Mouse (Mus musculus): ENCODE measurements around the gene Rab2b. TPM values are rescaled to one million over a fixed set of nuclear protein-coding genes. Genes with fewer than 3 reads are reported as not detected.

The Rab2b gene
- polyA plus RNA-seq (2014; fragmentation: Nextera tagmentation; extraction: Ambion mirVana): 24.8 and 29.1 TPM in 2 replicates

DNA sequence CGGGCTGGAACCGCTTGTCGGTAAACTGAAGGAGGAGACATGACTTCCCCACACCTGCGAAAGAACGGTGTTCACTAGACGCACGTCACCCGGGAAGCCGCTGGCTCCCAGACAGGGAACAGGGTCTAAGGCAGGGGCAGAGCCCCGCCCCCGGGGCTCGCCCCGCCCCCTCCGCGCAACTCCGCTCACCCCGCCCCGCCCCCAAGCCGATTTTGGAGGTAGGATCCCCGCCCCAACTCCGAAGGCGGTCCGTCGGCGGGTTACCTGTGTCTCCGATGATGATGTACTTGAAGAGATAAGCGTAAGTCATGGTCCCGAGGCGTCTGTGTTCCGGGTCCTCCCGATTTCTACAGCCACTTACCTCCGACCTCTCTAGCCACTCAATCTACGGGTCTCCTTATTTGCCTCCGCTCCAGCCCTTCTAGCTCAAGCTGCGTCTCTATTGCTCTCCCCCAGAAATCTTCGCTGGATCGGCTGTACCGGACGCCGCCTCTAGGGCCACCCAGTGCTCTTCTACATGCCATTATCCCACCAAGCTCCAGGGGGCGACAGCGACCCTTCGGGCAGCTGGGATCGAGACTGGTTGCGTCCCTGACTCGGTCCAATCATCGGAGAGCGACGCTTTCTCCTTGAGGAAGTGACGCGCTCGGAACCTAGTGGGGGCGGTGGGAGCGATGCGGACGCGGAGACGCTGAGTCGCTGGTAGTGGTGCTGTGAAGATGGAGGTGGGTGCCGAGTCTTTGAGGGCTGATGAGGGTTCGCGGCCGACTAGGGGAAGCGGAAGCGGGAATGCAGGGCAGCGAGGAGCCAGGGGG is at the start of gene Rab2b, which contains the start of gene Tox4:
Rab2b (minus strand) TSS at position 614 of the 815 bp plus-strand sequence.
Tox4 (plus strand) TSS at position 215 of the 815 bp plus-strand sequence.
- Histone ChIP-seq H3K9ac (ENCODE audit: low read length) (peak within 1 kb of the TSS; percentile 81), H3K27me3 (ENCODE audit: control insufficient read depth, insufficient read depth, low read length) (no peaks in the 10 kb centered on the region), H3K4me2 (ENCODE audit: low read depth, severe bottlenecking) (peak within 1 kb of the TSS; percentile 66), H3K9me3 (ENCODE audit: control insufficient read depth, low read length) (no peaks in the 10 kb centered on the region), H3K4me3 (ENCODE audit: low read depth, low read length) (peak within 1 kb of the TSS; percentile 93), H3K36me3 (ENCODE audit: control insufficient read depth, insufficient read depth, low read length) (no peaks in the 10 kb centered on the region), H3K27ac (replicated peaks; ENCODE audit: low read depth, low read length) (peak within 1 kb of the TSS; percentile 47; the same call in 1 of the 2 replicates), H3K4me1 (ENCODE audit: control insufficient read depth, insufficient read depth, low read length) (peaks cover 5% of the 10 kb centered on the region)
- under 1% methylated on average over 56 of the region's 66 CpGs for WGBS
- DNase-seq (ENCODE audit: low spot score): peak; percentile 100
- peak; percentile 98 for ATAC-seq (ENCODE audit: insufficient number of reproducible peaks, low FRiP score, low TSS enrichment, low read depth)

GRCm38 (mm10) chr14:52327910-52328812 is 48.8 kb upstream of the Rab2b start, which contains the start of gene Sall2:
Gene Sall2, minus strand, starts transcription at chr14:52328762.
- WGBS: under 1% methylated on average over 26 of the region's 26 CpGs
- Histone ChIP-seq H3K9me3 (ENCODE audit: control insufficient read depth, low read length) (no peaks in the 10 kb centered on the region), H3K4me2 (ENCODE audit: low read depth, severe bottlenecking) (peak within 1 kb of the TSS; percentile 64), H3K27me3 (ENCODE audit: control insufficient read depth, insufficient read depth, low read length) (peaks cover 39% of the 10 kb centered on the region), H3K36me3 (ENCODE audit: control insufficient read depth, insufficient read depth, low read length) (no peaks in the 10 kb centered on the region), H3K27ac (replicated peaks; ENCODE audit: low read depth, low read length) (no peak within 1 kb of the TSS), H3K4me3 (ENCODE audit: low read depth, low read length) (peak within 1 kb of the TSS; percentile 28), H3K4me1 (ENCODE audit: control insufficient read depth, insufficient read depth, low read length) (no peaks in the 10 kb centered on the region), H3K9ac (ENCODE audit: low read length) (peak within 1 kb of the TSS; percentile 14; the same call in 1 of the 2 replicates)
- peak; percentile 54; the same call in 1 of the 2 replicates for ATAC-seq (ENCODE audit: insufficient number of reproducible peaks, low FRiP score, low TSS enrichment, low read depth)
- DNase-seq (ENCODE audit: low spot score): peak; percentile 45

DNA sequence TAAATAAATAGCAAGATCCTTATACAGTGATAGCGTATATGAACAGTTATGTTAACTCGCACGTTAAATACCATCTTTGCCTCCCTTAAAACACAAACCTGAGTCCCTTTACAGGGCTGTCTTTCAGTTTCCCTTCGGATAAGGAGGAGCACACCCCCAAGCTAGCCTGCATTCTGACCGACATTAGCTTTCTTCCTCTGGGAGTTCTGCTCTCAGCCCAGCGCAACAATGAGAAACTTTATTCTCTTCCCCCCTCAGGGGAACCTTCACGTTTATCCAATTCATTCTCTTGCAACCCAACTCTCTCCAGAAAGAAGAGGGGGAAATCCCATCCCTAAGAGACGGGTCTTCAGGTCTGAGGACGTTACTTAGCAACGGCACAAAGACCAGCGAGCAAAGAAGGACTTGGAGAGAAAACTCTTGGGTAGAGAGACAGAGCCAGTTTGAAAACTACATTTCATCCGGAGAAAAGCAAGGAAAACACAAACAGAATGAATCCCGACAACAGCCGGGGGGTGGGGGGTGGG is 48.1 kb upstream of the Rab2b start:
- H3K27me3 ChIP-seq (ENCODE audit: control insufficient read depth, insufficient read depth, low read length): peaks cover 39% of the 10 kb centered on the region
- no peaks in the 10 kb centered on the region for H3K36me3 ChIP-seq (ENCODE audit: control insufficient read depth, insufficient read depth, low read length)
- no peaks in the 10 kb centered on the region for H3K4me1 ChIP-seq (ENCODE audit: control insufficient read depth, insufficient read depth, low read length)
- WGBS: 3% methylated on average over 14 of the region's 14 CpGs
- H3K4me3 ChIP-seq (ENCODE audit: low read depth, low read length): peak overlapping the region; percentile 28
- H3K9ac ChIP-seq (ENCODE audit: low read length): no peak overlapping the region
- DNase-seq (ENCODE audit: low spot score) (peak; percentile 34), ATAC-seq (ENCODE audit: insufficient number of reproducible peaks, low FRiP score, low TSS enrichment, low read depth) (no peak)
- peak overlapping the region; percentile 64 for H3K4me2 ChIP-seq (ENCODE audit: low read depth, severe bottlenecking)
- H3K27ac ChIP-seq (replicated peaks; ENCODE audit: low read depth, low read length): no peak overlapping the region
- no peaks in the 10 kb centered on the region for H3K9me3 ChIP-seq (ENCODE audit: control insufficient read depth, low read length)

- Histone ChIP-seq H3K4me2 (ENCODE audit: low read depth, severe bottlenecking) (no peak overlapping the region), H3K4me1 (ENCODE audit: control insufficient read depth, insufficient read depth, low read length) (no peaks in the 10 kb centered on the region)
Measured at GRCm38 (mm10) chr14:52325890-52326289, 46.5 kb upstream of the Rab2b start.

GRCm38 (mm10) chr14:52319361-52319760 is 40.0 kb upstream of the Rab2b start:
- Histone ChIP-seq H3K9me3 (ENCODE audit: control insufficient read depth, low read length) (no peaks in the 10 kb centered on the region), H3K36me3 (ENCODE audit: control insufficient read depth, insufficient read depth, low read length) (peaks cover 3% of the 10 kb centered on the region; the same call in 1 of the 2 replicates), H3K9ac (ENCODE audit: low read length) (no peak overlapping the region), H3K4me3 (ENCODE audit: low read depth, low read length) (no peak overlapping the region), H3K27ac (replicated peaks; ENCODE audit: low read depth, low read length) (no peak overlapping the region), H3K4me2 (ENCODE audit: low read depth, severe bottlenecking) (no peak overlapping the region), H3K27me3 (ENCODE audit: control insufficient read depth, insufficient read depth, low read length) (no peaks in the 10 kb centered on the region), H3K4me1 (ENCODE audit: control insufficient read depth, insufficient read depth, low read length) (peaks cover 9% of the 10 kb centered on the region)
- WGBS: 71% methylated on average over 6 of the region's 6 CpGs
- ATAC-seq (ENCODE audit: insufficient number of reproducible peaks, low FRiP score, low TSS enrichment, low read depth): no peak
- no peak for DNase-seq (ENCODE audit: low spot score)

More at GRCm38 (mm10) chr14:52325890-52326289, 46.5 kb upstream of the Rab2b start:
- Histone ChIP-seq H3K36me3 (ENCODE audit: control insufficient read depth, insufficient read depth, low read length) (no peaks in the 10 kb centered on the region), H3K9me3 (ENCODE audit: control insufficient read depth, low read length) (no peaks in the 10 kb centered on the region), H3K27me3 (ENCODE audit: control insufficient read depth, insufficient read depth, low read length) (peaks cover 37% of the 10 kb centered on the region), H3K27ac (replicated peaks; ENCODE audit: low read depth, low read length) (no peak overlapping the region), H3K9ac (ENCODE audit: low read length) (no peak overlapping the region), H3K4me3 (ENCODE audit: low read depth, low read length) (no peak overlapping the region)
- ATAC-seq (ENCODE audit: insufficient number of reproducible peaks, low FRiP score, low TSS enrichment, low read depth) (no peak), DNase-seq (ENCODE audit: low spot score) (no peak)
- 16% methylated on average over 4 of the region's 4 CpGs for WGBS

DNA sequence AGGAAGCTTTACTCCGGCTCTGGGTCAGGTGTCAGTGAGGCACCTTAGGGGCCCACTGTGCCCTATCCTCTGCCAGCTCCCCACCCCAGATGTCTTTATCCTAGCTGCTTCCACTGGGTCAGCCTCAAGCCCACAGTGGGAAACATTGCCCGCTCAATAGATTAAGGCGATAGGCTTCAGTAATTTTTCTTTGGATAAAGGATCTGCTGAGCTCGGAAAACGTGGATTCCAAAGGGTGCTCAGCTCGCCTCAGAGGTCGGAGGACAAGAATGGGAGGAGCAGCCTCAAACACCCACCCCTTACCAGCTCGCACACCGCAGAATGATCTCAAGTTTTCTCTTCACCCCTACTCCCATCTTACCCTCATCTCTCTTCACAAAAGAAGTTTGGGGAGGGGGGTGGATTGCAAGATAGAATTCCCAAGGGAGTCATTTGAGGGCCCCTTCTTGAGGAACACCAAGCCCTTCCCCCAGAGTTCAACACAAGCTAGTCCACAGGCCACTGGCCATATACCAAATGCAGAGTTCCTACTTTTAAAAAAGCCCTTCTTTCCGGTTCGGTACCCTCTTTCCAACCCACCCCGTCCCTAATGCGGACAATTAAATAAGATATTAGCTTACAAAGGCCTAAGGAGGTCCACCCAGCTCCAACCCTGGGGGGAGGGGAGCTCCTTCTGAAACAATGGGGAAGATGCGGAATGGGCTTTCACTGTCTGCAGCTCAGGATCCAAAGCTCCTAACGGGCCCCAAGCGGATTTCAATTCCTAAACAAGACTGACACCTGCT is 37.3 kb upstream of the Rab2b start:
- Histone ChIP-seq H3K4me1 (ENCODE audit: control insufficient read depth, insufficient read depth, low read length) (peaks cover 9% of the 10 kb centered on the region), H3K4me2 (ENCODE audit: low read depth, severe bottlenecking) (peak overlapping the region; percentile 89), H3K4me3 (ENCODE audit: low read depth, low read length) (peak overlapping the region; percentile 77), H3K9ac (ENCODE audit: low read length) (peak overlapping the region; percentile 94), H3K27me3 (ENCODE audit: control insufficient read depth, insufficient read depth, low read length) (no peaks in the 10 kb centered on the region), H3K27ac (replicated peaks; ENCODE audit: low read depth, low read length) (no peak overlapping the region), H3K36me3 (ENCODE audit: control insufficient read depth, insufficient read depth, low read length) (peaks cover 22% of the 10 kb centered on the region), H3K9me3 (ENCODE audit: control insufficient read depth, low read length) (peaks cover 6% of the 10 kb centered on the region; the same call in 1 of the 2 replicates)
- ATAC-seq (ENCODE audit: insufficient number of reproducible peaks, low FRiP score, low TSS enrichment, low read depth): peak; percentile 76
- peak; percentile 66 for DNase-seq (ENCODE audit: low spot score)
- 9% methylated on average over 16 of the region's 16 CpGs for WGBS

DNA sequence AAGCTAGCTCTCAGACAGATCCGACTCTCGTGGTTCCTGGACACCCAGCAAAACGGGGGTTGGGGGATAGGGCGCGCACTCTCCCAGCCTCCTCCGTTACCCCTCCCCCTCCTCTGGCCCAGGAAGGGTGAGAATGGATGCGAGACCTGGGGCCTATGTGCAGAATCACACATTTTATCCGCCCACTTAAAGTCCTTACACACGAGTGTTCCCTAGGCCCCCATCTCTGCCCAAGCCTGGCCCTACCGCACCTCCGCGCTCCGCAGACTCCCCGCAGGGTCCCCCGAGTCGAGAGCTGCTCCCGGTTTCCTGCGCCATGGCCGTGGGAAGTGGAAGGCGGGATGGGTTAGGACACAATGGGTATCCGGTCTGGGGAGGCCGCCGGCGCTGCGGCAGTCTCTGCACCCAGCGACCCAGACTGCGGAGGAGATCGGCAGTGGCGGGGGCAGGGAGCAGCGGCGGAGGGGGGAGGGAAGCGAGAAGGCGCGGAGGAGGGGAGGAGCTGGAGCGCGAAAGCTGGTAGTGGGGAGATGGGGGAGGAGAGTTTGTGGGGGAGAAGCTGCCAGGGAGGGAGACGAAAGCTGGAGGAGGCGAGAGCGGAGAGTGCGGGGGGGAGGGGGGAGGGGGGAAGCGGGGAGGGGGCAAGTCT is 36.6 kb upstream of the Rab2b start:
- peaks cover 6% of the 10 kb centered on the region; the same call in 1 of the 2 replicates for H3K9me3 ChIP-seq (ENCODE audit: control insufficient read depth, low read length)
- H3K27me3 ChIP-seq (ENCODE audit: control insufficient read depth, insufficient read depth, low read length): no peaks in the 10 kb centered on the region
- H3K36me3 ChIP-seq (ENCODE audit: control insufficient read depth, insufficient read depth, low read length): peaks cover 22% of the 10 kb centered on the region
- H3K9ac ChIP-seq (ENCODE audit: low read length): peak overlapping the region; percentile 94
- peaks cover 9% of the 10 kb centered on the region for H3K4me1 ChIP-seq (ENCODE audit: control insufficient read depth, insufficient read depth, low read length)
- peak overlapping the region; percentile 89 for H3K4me2 ChIP-seq (ENCODE audit: low read depth, severe bottlenecking)
- peak; percentile 82 for ATAC-seq (ENCODE audit: insufficient number of reproducible peaks, low FRiP score, low TSS enrichment, low read depth)
- H3K4me3 ChIP-seq (ENCODE audit: low read depth, low read length): peak overlapping the region; percentile 77
- WGBS: under 1% methylated on average over 27 of the region's 41 CpGs
- DNase-seq (ENCODE audit: low spot score): peak; percentile 82
- peak overlapping the region; percentile 89 for H3K27ac ChIP-seq (replicated peaks; ENCODE audit: low read depth, low read length)
